Mouse (Mus musculus) ES-E14 (cell line): Measurements from ENCODE around the gene Fhl1.

Experiments
- CHD2 ChIP-seq: IDR thresholded peaks from 2 replicates; pipeline ENCODE4 v1.6.1; 2014; ENCODE audit warnings: mild to moderate bottlenecking, low read depth, low read length, inconsistent platforms
- ZC3H11A ChIP-seq: IDR thresholded peaks from 2 replicates; pipeline ENCODE4 v1.6.1; 2012; ENCODE audit warnings: low read depth, mild to moderate bottlenecking, inconsistent platforms, low read length, borderline replicate concordance

DNA sequence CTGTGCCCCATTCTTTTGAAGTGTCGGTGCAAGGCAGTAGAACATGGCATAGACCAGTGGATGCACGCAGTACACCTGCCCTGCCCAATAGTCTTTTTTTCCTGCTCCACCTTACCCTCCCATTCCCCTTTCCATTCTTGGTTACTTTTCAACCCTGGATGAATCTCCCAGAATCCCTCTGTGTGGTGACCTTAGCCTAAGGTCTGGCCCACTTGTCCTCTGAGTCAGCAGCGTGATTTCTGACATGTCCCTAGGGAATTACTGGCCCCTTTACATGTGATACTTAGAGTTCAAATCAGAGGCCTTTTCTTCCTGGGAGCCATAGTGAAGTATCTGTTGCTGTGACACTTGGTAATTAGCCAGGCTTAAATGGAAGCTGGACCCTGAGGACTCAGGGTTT, 55.9 kb downstream of the Fhl1 start:
- TF ChIP-seq CHD2 (no peak), ZC3H11A (no peak)
